Mouse (Mus musculus) brain, adult 10 weeks (tissue): Measurements from ENCODE around the gene Olfr597. TPM values are rescaled to one million over a fixed set of nuclear protein-coding genes. Genes with fewer than 3 reads are reported as not detected.

Experiments used
- polyA plus RNA-seq: library from polyadenylated mRNA; stranded (reverse); fragments of 350-450 nt; fragmentation: Illumina TruSeq; extraction: RNeasy Lipid Tissue Mini Kit (QIAGEN cat#74804); gene quantifications from one replicate; pipeline ENCODE4 v1.2.3, GENCODE M21; 2015; ENCODE audit warnings: low read depth, low replicate concordance

The Olfr597 gene
- polyA plus RNA-seq = not detected

GRCm38 (mm10) chr7:103316015-103316414 lies at the start of gene Olfr597:
TSS of gene Olfr597 (plus strand) at chr7:103316315.

GRCm38 (mm10) chr7:103305348-103305747 lies 10.8 kb upstream of the Olfr597 start, which contains the start of gene Olfr596:
TSS of gene Olfr596 (plus strand) at chr7:103305648.

GRCm38 (mm10) chr7:103323268-103323667 lies 7.2 kb downstream of the Olfr597 start, which contains the start of gene Olfr598:
TSS of gene Olfr598 (plus strand) at chr7:103323568.

GRCm38 (mm10) chr7:103335617-103336016 lies 19.5 kb downstream of the Olfr597 start, which contains the start of gene Olfr599:
TSS of gene Olfr599 (plus strand) at chr7:103335917.

GRCm38 (mm10) chr7:103349569-103349968 lies 33.5 kb downstream of the Olfr597 start, which contains the start of gene Olfr600:
TSS of gene Olfr600 (minus strand) at chr7:103349669.

GRCm38 (mm10) chr7:103362555-103362954 lies 46.4 kb downstream of the Olfr597 start, which contains the start of gene Olfr601:
TSS of gene Olfr601 (minus strand) at chr7:103362655.

Other genes with a start within 250 kb of the Olfr597 start
- gene Olfr584, start 234.4 kb upstream of the Olfr597 start, polyA plus RNA-seq = not detected
- not detected for gene Olfr585, start 218.6 kb upstream of the Olfr597 start, polyA plus RNA-seq
- not detected for gene Olfr586, start 190.7 kb upstream of the Olfr597 start, polyA plus RNA-seq
- not detected for gene Olfr588-ps1, start 175.4 kb upstream of the Olfr597 start, polyA plus RNA-seq
- gene Olfr589, start 160.0 kb upstream of the Olfr597 start, polyA plus RNA-seq = not detected
- gene Olfr591, start 138.0 kb upstream of the Olfr597 start, polyA plus RNA-seq = not detected
- gene Olfr592, start 131.5 kb upstream of the Olfr597 start, polyA plus RNA-seq = not detected
- gene Olfr593, start 104.5 kb upstream of the Olfr597 start, polyA plus RNA-seq = not detected
- gene Olfr594, start 99.3 kb upstream of the Olfr597 start, polyA plus RNA-seq = not detected
- gene Usp17ld, start 63.8 kb upstream of the Olfr597 start, polyA plus RNA-seq = not detected
- not detected for gene Olfr596, start 10.7 kb upstream of the Olfr597 start, polyA plus RNA-seq
- gene Olfr598, start 7.3 kb downstream of the Olfr597 start, polyA plus RNA-seq = not detected
- not detected for gene Olfr599, start 19.6 kb downstream of the Olfr597 start, polyA plus RNA-seq
- gene Olfr600, start 33.4 kb downstream of the Olfr597 start, polyA plus RNA-seq = not detected
- gene Olfr601, start 46.3 kb downstream of the Olfr597 start, polyA plus RNA-seq = not detected
- gene Olfr603, start 69.9 kb downstream of the Olfr597 start, polyA plus RNA-seq = not detected
- not detected for gene Usp17lc, start 98.8 kb downstream of the Olfr597 start, polyA plus RNA-seq
- not detected for gene Olfr605, start 129.1 kb downstream of the Olfr597 start, polyA plus RNA-seq
- not detected for gene Olfr606, start 132.7 kb downstream of the Olfr597 start, polyA plus RNA-seq
- gene Olfr607, start 147.8 kb downstream of the Olfr597 start, polyA plus RNA-seq = not detected
- gene Olfr608, start 153.6 kb downstream of the Olfr597 start, polyA plus RNA-seq = not detected
- not detected for gene Olfr609, start 181.7 kb downstream of the Olfr597 start, polyA plus RNA-seq
- not detected for gene Olfr610, start 195.8 kb downstream of the Olfr597 start, polyA plus RNA-seq
- gene Olfr611, start 204.5 kb downstream of the Olfr597 start, polyA plus RNA-seq = not detected
- gene Olfr612, start 226.4 kb downstream of the Olfr597 start, polyA plus RNA-seq = not detected
- not detected for gene Olfr613, start 231.8 kb downstream of the Olfr597 start, polyA plus RNA-seq
- gene Olfr615, start 239.8 kb downstream of the Olfr597 start, polyA plus RNA-seq = not detected